Comparison of ENCODE assay signal across 22 mouse cellular contexts in genomic region chr6:8680931-8681330, GRCm38 (mm10).
DNase-seq lines count a peak whose midpoint lies in the region; ATAC-seq and TF ChIP-seq lines count a peak whose summit lies in the region.
"Had no signal": no experiment of that assay in that cellular context is flagged by ENCODE, and none has a peak within 500 bp of the region (broad histone marks: within the 10 kb centered on the region; RNA-seq: fewer than 3 reads in every experiment).

No protein-coding gene starts in this region.

- no peak overlapping the region for H3K4me3 ChIP-seq in midbrain, embryonic 16.5 days (ENCODE audit: low read depth, low read length)
- H3K4me3 ChIP-seq in midbrain, postnatal 0 days (ENCODE audit: low read depth, low read length), result no peak overlapping the region
- H3K4me3 ChIP-seq in limb, embryonic 10.5 days, result no peak overlapping the region

- H3K27me3 ChIP-seq in midbrain, embryonic 16.5 days (ENCODE audit: control insufficient read depth, insufficient read depth, low read depth, low read length), result no peaks in the 10 kb centered on the region
- H3K27me3 ChIP-seq in midbrain, postnatal 0 days (ENCODE audit: insufficient read depth, low read length), result no peaks in the 10 kb centered on the region
- H3K27me3 ChIP-seq in limb, embryonic 10.5 days (ENCODE audit: low read depth, poor library complexity, severe bottlenecking), result no peaks in the 10 kb centered on the region
- H3K27me3 ChIP-seq: CH12.LX, Patski had no signal

- no peak for DNase-seq in midbrain, postnatal 0 days (ENCODE audit: low spot score)
- DNase-seq in A20 (ENCODE audit: low read depth, low spot score), result peak; percentile 64
- peak; percentile 21 for DNase-seq in limb, embryonic 10.5 days (ENCODE audit: low spot score)
- no peak for DNase-seq in right cerebral cortex, postnatal 14 days
- no peak for DNase-seq in heart, adult 18-20 months
- DNase-seq: adrenal gland, adult 2 months; adrenal gland, adult 8-10 months; adrenal gland, postnatal 10 days; adrenal gland, postnatal 14 days; adrenal gland, postnatal 25 days; adrenal gland, postnatal 36 days; B cell, adult 2 months; cerebellum, adult 11 months; cerebellum, adult 11-12 months; cerebellum, adult 18-20 months; cerebellum, adult 2 months had no signal

- 76% methylated on average over 8 of the region's 8 CpGs for WGBS in midbrain, embryonic 16.5 days
- 75% methylated on average over 8 of the region's 8 CpGs for WGBS in midbrain, postnatal 0 days
- 90% methylated on average over 8 of the region's 8 CpGs for WGBS in limb, embryonic 10.5 days

- no peak for TF ChIP-seq CTCF in midbrain, postnatal 0 days (IDR thresholded peaks at IDR 0.05)

- H3K9ac ChIP-seq in midbrain, embryonic 16.5 days (ENCODE audit: low read depth, low read length), result no peak overlapping the region
- H3K9ac ChIP-seq in midbrain, postnatal 0 days (replicated peaks; ENCODE audit: low read length, poor library complexity, severe bottlenecking), result no peak overlapping the region

- H3K27ac ChIP-seq in midbrain, embryonic 16.5 days (ENCODE audit: low read length), result no peak overlapping the region
- no peak overlapping the region for H3K27ac ChIP-seq in midbrain, postnatal 0 days (ENCODE audit: low read depth, low read length)
- no peak overlapping the region for H3K27ac ChIP-seq in limb, embryonic 10.5 days

- H3K9me3 ChIP-seq in midbrain, embryonic 16.5 days (replicated peaks; ENCODE audit: control insufficient read depth, low read length, poor library complexity, severe bottlenecking), result no peaks in the 10 kb centered on the region
- H3K9me3 ChIP-seq in midbrain, postnatal 0 days (ENCODE audit: low read length), result no peaks in the 10 kb centered on the region
- H3K9me3 ChIP-seq in limb, embryonic 10.5 days (replicated peaks), result no peaks in the 10 kb centered on the region
- H3K9me3 ChIP-seq: G1E had no signal

- H3K4me1 ChIP-seq in midbrain, embryonic 16.5 days (ENCODE audit: control insufficient read depth, insufficient read depth, low read length), result no peaks in the 10 kb centered on the region
- H3K4me1 ChIP-seq in midbrain, postnatal 0 days (ENCODE audit: insufficient read depth, low read length), result no peaks in the 10 kb centered on the region
- H3K4me1 ChIP-seq in limb, embryonic 10.5 days, result no peaks in the 10 kb centered on the region

- no peak overlapping the region for H3K4me2 ChIP-seq in midbrain, embryonic 16.5 days (ENCODE audit: low read length)
- H3K4me2 ChIP-seq in midbrain, postnatal 0 days (ENCODE audit: low read depth, low read length, poor library complexity, severe bottlenecking), result no peak overlapping the region

- 0 out of 2 replicates have a peak, but pooled peaks have one; percentile 21 for ATAC-seq in midbrain, embryonic 16.5 days
- ATAC-seq in midbrain, postnatal 0 days (ENCODE audit: low FRiP score), result no peak
- ATAC-seq: activated CD4-positive, CD25-positive, alpha-beta regulatory T cell, adult 4 months; CD4-positive, CD25-positive, alpha-beta regulatory T cell, adult 4 months; Patski had no signal

- no peaks in the 10 kb centered on the region for H3K36me3 ChIP-seq in midbrain, embryonic 16.5 days (ENCODE audit: control insufficient read depth, insufficient read depth, low read length)
- peaks cover 3% of the 10 kb centered on the region; the same call in 1 of the 2 replicates for H3K36me3 ChIP-seq in midbrain, postnatal 0 days (ENCODE audit: insufficient read depth, low read length)
- H3K36me3 ChIP-seq in limb, embryonic 10.5 days, result no peaks in the 10 kb centered on the region
- H3K36me3 ChIP-seq: G1E had no signal

Comparison
In these comparisons a context has a peak if more than half of its experiments do, and no peak if none do; other contexts are left out.
1. DNase-seq: peak in A20 (single experiment) and limb, embryonic 10.5 days (single experiment); none in midbrain, postnatal 0 days (single experiment), right cerebral cortex, postnatal 14 days (single experiment) and heart, adult 18-20 months (0 of 2).